ENCODE assay signal across 20 mouse cellular contexts in genomic region chr6:110690954-110691353, GRCm38 (mm10). TPM values are rescaled to one million over a fixed set of nuclear protein-coding genes. Genes with fewer than 3 reads are reported as not detected.
DNase-seq lines count a peak whose midpoint lies in the region; ATAC-seq and TF ChIP-seq lines count a peak whose summit lies in the region.
"Had no signal": no experiment of that assay in that cellular context is flagged by ENCODE, and none has a peak within 500 bp of the region (broad histone marks: within the 10 kb centered on the region; RNA-seq: fewer than 3 reads in every experiment).

No protein-coding gene starts in this region.

- no peaks in the 10 kb centered on the region for H3K36me3 ChIP-seq in midbrain, embryonic 10.5 days
- no peaks in the 10 kb centered on the region for H3K36me3 ChIP-seq in midbrain, embryonic 14.5 days (ENCODE audit: control insufficient read depth, insufficient read depth, low read length)
- H3K36me3 ChIP-seq: embryonic facial prominence, embryonic 12.5 days; forebrain, embryonic 15.5 days; heart, embryonic 13.5 days; hindbrain, embryonic 15.5 days had no signal

- 0 out of 2 replicates have a peak overlapping the region, but pooled peaks have one; percentile 13 for H3K27ac ChIP-seq in midbrain, embryonic 10.5 days (replicated peaks)
- no peak overlapping the region for H3K27ac ChIP-seq in midbrain, embryonic 14.5 days (replicated peaks; ENCODE audit: low read depth, low read length)
- H3K27ac ChIP-seq: embryonic facial prominence, embryonic 12.5 days; forebrain, embryonic 15.5 days; heart, embryonic 13.5 days; hindbrain, embryonic 15.5 days had no signal

- ATAC-seq in midbrain, embryonic 14.5 days (ENCODE audit: low FRiP score, low TSS enrichment): no peak
- ATAC-seq: forebrain, embryonic 15.5 days had no signal

- DNase-seq in layer of hippocampus, adult 18-20 months (ENCODE audit: low spot score in 2 of 2): peak; percentile 6 to 33
- no peak for DNase-seq in layer of hippocampus, postnatal 14 days (ENCODE audit: low spot score in 2 of 2)
- DNase-seq in midbrain, embryonic 10.5 days (ENCODE audit: low spot score): no peak
- DNase-seq in midbrain, embryonic 14.5 days: no peak
- peak; percentile 70 for DNase-seq in brain, adult 2 months (ENCODE audit: low read depth, low spot score)
- peak; percentile 26 for DNase-seq in telencephalon, adult 2 months (ENCODE audit: low read depth, low spot score)
- DNase-seq in lung, adult 2 months: no peak
- DNase-seq: adrenal gland, postnatal 10 days; cerebellum, adult 18-20 months; cerebellum, postnatal 10 days; gastrocnemius, postnatal 36 days; heart, adult 11 months; heart, postnatal 36 days had no signal

- no peak for TF ChIP-seq CTCF in lung, adult 2 months (IDR thresholded peaks at IDR 0.05; ENCODE audit: insufficient read depth, low read length)

- no peaks in the 10 kb centered on the region for H3K27me3 ChIP-seq in midbrain, embryonic 10.5 days (ENCODE audit: low read depth, poor library complexity, severe bottlenecking)
- H3K27me3 ChIP-seq in midbrain, embryonic 14.5 days (ENCODE audit: control insufficient read depth, insufficient read depth, low read length): no peaks in the 10 kb centered on the region
- H3K27me3 ChIP-seq: embryonic facial prominence, embryonic 12.5 days; forebrain, embryonic 15.5 days; heart, embryonic 13.5 days; hindbrain, embryonic 15.5 days had no signal

- H3K9ac ChIP-seq in midbrain, embryonic 14.5 days (replicated peaks; ENCODE audit: low read length): no peak overlapping the region
- H3K9ac ChIP-seq: embryonic facial prominence, embryonic 12.5 days; forebrain, embryonic 15.5 days; heart, embryonic 13.5 days; hindbrain, embryonic 15.5 days had no signal

- peaks cover 5% of the 10 kb centered on the region; the same call in 1 of the 2 replicates for H3K4me1 ChIP-seq in midbrain, embryonic 10.5 days
- no peaks in the 10 kb centered on the region for H3K4me1 ChIP-seq in midbrain, embryonic 14.5 days (ENCODE audit: control insufficient read depth, insufficient read depth, low read length)
- no peaks in the 10 kb centered on the region for H3K4me1 ChIP-seq in lung, adult 2 months (ENCODE audit: control insufficient read depth, insufficient read depth, low read length)
- H3K4me1 ChIP-seq: embryonic facial prominence, embryonic 12.5 days; forebrain, embryonic 15.5 days; heart, embryonic 13.5 days; hindbrain, embryonic 15.5 days had no signal

- TF ChIP-seq POLR2A in lung, adult 2 months (IDR thresholded peaks at IDR 0.05; ENCODE audit: borderline replicate concordance, extremely low read depth, low read depth, low read length): no peak

- H3K4me2 ChIP-seq in midbrain, embryonic 14.5 days (ENCODE audit: low read length): no peak overlapping the region
- H3K4me2 ChIP-seq: embryonic facial prominence, embryonic 12.5 days; forebrain, embryonic 15.5 days; heart, embryonic 13.5 days; hindbrain, embryonic 15.5 days had no signal

- H3K4me3 ChIP-seq in midbrain, embryonic 10.5 days: no peak overlapping the region
- no peak overlapping the region for H3K4me3 ChIP-seq in midbrain, embryonic 14.5 days (replicated peaks; ENCODE audit: low read depth, low read length)
- no peak overlapping the region for H3K4me3 ChIP-seq in lung, adult 2 months (replicated peaks; ENCODE audit: extremely low read depth, low read depth, low read length)
- H3K4me3 ChIP-seq: embryonic facial prominence, embryonic 12.5 days; forebrain, embryonic 15.5 days; heart, embryonic 13.5 days; hindbrain, embryonic 15.5 days had no signal

- H3K9me3 ChIP-seq in midbrain, embryonic 10.5 days (replicated peaks): no peaks in the 10 kb centered on the region
- H3K9me3 ChIP-seq in midbrain, embryonic 14.5 days (ENCODE audit: control insufficient read depth, low read length): no peaks in the 10 kb centered on the region
- H3K9me3 ChIP-seq: embryonic facial prominence, embryonic 12.5 days; forebrain, embryonic 15.5 days; heart, embryonic 13.5 days; hindbrain, embryonic 15.5 days had no signal

- WGBS in midbrain, embryonic 10.5 days: 68% methylated on average over 1 of the region's 1 CpGs
- WGBS in midbrain, embryonic 14.5 days: 75% methylated on average over 1 of the region's 1 CpGs
- 74% methylated on average over 1 of the region's 1 CpGs for WGBS in lung, adult 2 months

RNA-seq across cellular contexts. Expression of gene Grm7, which starts 45.6 kb away (rescaled TPM):
- total RNA-seq in layer of hippocampus, adult 18-20 months (2021): 10 to 100 TPM; 59.7 to 61.0 TPM
- 10 to 100 TPM; 72.2 to 77.5 TPM for total RNA-seq in layer of hippocampus, postnatal 14 days (2021)
- polyA plus RNA-seq in midbrain, embryonic 10.5 days (2016; fragmentation: Nextera tagmentation; extraction: Ambion mirVana): 0.41 and 1.2 TPM in 2 replicates
- polyA plus RNA-seq in midbrain, embryonic 14.5 days (2014; fragmentation: Nextera tagmentation; extraction: Ambion mirVana): 18.1 and 18.7 TPM in 2 replicates
- polyA plus RNA-seq in lung, adult 2 months (2012; rRNA removed): 0.02 TPM in 1 of 2 replicates, not detected in the other
- total RNA-seq: common myeloid progenitor, adult 5-6 weeks; ES-E14; gastrocnemius, adult 8-10 months; gastrocnemius, postnatal 36 days had no signal

Comparison
In these comparisons a context has a peak if more than half of its experiments do, and no peak if none do; other contexts are left out.
1. DNase-seq: peak in layer of hippocampus, adult 18-20 months (2 of 2), brain, adult 2 months (single experiment) and telencephalon, adult 2 months (single experiment); none in layer of hippocampus, postnatal 14 days (0 of 2), midbrain, embryonic 10.5 days (single experiment), midbrain, embryonic 14.5 days (single experiment) and lung, adult 2 months (single experiment).